Mouse (Mus musculus) liver, adult 2 months (tissue): ENCODE measurements at regions not wholly inside any gene's neighbourhood (a gene's known extent, or its start where the extent isn't known, plus 50 kb on each side); places are given as distances from the start of the nearest gene placed in this dataset.

Experiments used
- CTCF ChIP-seq: fragments of 200-500 bp; IDR thresholded peaks from 2 replicates; pipeline ENCODE4 v1.5.1; 2011; ENCODE audit warnings: low read depth, low read length, control low read depth
- POLR2A ChIP-seq: fragments of 200-500 bp; IDR thresholded peaks from 2 replicates; pipeline ENCODE4 v1.6.1; 2011; ENCODE audit warnings: low read length, control low read depth; ENCODE audit not compliant: insufficient read depth; ENCODE audit errors: extremely low read depth

DNA sequence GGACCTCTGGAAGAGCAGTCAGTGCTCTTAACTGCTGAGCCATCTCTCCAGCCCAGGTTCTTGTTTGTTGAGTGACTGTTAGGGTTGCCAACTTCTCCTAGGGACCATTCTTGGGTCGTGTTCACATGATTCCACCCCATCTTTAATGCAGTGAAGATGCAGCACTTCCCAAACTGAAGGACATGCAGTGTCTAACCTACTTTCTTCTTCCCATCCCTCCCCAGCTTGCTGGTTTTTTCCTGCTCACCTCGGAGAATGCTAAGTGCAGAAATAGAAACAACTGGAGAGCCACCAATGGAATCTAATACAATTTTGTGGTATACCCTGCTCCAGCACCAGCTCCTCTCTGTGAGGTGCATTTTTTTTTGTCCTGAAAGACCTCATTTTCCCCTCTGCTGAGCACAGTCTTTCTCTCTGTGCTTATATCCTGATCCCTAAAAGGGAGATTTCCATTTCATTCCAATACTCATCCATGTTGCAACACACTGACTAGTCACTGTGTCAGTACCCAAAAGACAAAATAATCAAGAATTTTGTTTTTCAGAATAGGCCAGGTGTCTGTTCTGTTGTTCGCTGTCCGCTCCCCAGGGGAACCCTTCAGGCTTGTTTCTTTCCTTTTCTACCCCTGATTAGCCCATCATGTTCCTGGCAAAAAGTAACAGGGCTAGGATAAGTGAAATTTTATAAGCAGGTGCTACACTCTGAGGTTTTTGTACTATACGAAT is 263.6 kb downstream of the Pth2r start:
- TF ChIP-seq POLR2A, result no peak
- TF ChIP-seq CTCF, result no peak
